Mouse (Mus musculus): Measurements from ENCODE around the gene Polr3c. TPM values are rescaled to one million over a fixed set of nuclear protein-coding genes. Genes with fewer than 3 reads are reported as not detected.
"Not testable (repeated sequence)": the region's sequence is repeated elsewhere in the genome, so short reads cannot be mapped to it uniquely, and the experiment has no call there.

Gene Polr3c
- total RNA-seq (2021): 10 to 100 TPM; 25.5 to 27.7 TPM
- long read RNA-seq, experiment 1, transcript Polr3c-201 (15 exons, 2,390 nt): major isoform, 17 of 33 reads
- long read RNA-seq, experiment 1, partial matches to known transcripts: 4 of 33 reads
- long read RNA-seq, experiment 1, other reads (novel, unspliced or antisense): 12 of 33 reads
- long read RNA-seq, experiment 2, transcript Polr3c-201 (15 exons, 2,390 nt): major isoform, 13 of 19 reads
- long read RNA-seq, experiment 2, partial matches to known transcripts: 0 of 19 reads
- long read RNA-seq, experiment 2, other reads (novel, unspliced or antisense): 6 of 19 reads

DNA sequence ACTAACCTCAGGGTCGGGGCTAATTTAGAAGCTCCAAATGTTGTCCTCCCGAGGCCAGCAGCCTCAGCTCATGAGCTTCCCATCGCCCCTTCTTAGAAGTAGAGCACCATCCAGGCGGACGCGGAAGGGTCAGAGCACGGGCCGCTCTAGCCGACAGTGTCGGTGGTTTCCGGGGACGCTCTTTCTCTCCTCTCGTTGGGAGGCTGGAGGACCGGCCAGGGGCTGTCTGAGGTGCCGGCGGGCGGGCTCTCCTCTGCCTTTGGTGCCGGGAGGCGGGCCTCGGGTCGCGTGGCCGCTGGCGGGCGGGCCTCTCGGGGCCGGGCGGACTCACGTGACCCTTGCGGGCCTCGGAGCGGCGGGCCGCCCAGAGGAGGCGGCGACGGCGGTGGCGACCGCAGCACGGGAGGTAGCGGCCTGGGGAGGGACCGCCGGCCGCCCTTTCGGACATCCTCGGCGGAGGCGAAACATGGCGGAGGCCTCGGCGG, at the start of gene Polr3c, which contains the start of gene Rnf115:
Gene Polr3c (minus strand): TSS at position 286 of the 485 bp plus-strand sequence.
Gene Rnf115 (plus strand): TSS at position 322 of the 485 bp plus-strand sequence.
- peak; percentile 93 to 94 for DNase-seq (ENCODE audit: low spot score in 2 of 2)
- intact Hi-C loops (cut with DNase I): no loop called here

DNA sequence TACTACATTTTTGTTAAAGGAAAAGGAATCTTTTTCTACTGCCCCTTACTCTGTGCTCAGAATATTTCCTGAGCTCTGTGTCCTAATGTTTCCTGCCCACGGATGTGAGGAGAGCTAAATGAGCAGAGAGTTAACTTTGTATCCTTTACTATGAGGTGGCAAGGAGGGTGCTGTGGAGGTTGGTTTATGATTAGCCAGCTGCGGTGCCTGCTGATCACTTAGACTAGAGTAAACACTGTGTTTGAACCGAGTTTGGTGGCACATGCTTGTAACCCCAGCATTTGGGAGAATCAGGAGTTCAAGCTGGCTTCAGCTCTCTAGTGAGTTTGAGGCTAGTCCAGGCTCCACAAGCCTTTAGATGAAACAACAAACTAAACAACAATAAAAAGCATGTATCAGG, 49.7 kb upstream of the Polr3c start:
- intact Hi-C loops (cut with DNase I): no loop called here
- no peak for DNase-seq (ENCODE audit: low spot score in 2 of 2)

DNA sequence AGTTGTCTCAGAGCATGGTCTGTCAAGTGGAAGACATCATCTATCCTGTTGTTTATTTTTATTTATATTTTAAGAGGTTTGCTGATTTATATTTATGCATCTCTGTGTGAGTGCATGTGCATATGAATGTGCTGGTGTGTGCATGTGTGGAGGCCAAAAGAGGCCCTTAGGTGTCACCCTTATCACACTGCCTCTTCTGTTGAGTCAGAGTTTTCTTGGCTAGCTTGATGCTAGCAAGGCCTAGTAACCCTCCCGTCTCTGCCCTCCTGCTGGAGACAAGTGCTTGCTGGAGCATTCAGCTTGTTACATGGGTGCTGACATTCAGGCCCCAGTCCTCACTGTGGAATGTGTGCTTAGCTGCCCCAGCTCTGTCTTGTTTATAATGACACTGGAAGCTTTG, 45.5 kb upstream of the Polr3c start:
- intact Hi-C loops (cut with DNase I): no loop called here
- DNase-seq (ENCODE audit: low spot score in 2 of 2): no peak

DNA sequence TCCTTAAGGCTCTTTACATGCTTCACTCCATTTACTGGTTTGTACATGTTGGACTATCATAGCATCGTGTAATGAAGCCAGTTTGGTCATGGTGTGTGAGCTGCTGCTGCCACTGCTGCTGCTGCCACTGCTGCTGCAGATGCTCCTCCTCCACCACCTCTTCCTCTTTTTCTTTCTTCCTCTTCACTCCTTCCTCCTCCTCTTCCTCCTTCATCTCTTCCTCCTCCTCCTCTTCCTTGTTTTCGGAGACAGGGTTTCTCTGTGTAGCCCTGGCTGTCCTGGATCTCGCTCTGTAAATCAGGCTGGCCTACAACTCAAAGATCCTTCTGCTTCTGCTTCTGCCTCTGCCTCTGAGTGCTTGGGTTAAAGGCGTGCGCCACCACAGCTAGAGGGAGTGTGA, 42.5 kb upstream of the Polr3c start:
- no peak for DNase-seq (ENCODE audit: low spot score in 2 of 2)
- intact Hi-C loops (cut with DNase I): no loop called here

DNA sequence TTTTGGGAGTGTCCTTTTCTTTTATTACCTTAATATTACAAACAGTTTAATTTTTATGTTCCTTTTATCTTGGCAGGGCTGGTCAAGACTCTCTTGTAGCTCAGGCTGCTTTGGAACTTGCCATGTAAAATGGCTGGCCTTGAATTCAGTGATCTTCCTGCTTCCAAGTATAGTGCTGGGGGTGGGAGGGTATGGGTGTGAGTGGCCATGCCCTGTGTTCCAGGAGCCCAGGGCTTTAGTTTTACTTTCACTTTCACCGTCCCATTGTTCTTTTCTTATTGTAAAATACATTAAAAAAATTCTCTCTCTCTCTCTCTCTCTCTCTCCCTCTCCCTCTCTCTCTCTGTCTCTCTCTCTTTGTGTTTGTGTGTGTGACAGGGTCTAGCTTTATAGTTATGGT, 37.1 kb upstream of the Polr3c start:
- intact Hi-C loops (cut with DNase I): no loop called here
- DNase-seq (ENCODE audit: low spot score in 2 of 2): no peak

DNA sequence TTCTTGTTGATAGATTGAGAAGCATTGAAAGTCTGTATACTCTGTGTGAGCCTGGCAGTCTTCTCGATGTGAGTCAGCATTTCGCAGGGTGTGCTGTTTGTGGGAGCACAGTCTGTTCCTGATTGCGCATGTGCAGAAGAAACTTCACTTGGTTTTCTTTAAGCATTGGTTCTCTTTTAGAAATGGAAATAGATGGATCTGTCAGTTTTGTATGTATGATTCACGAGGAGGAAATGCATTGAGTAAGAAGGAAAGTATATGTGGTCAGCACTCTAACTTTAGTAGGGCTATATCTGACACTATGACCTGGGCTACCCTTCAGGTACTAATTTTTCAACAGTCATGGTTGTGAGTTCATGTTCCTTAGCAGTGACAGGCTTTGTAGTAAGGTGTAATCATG, 32.3 kb upstream of the Polr3c start:
- peak; percentile 30 to 38 for DNase-seq (ENCODE audit: low spot score in 2 of 2)
- intact Hi-C loops (cut with DNase I): no loop called here

DNA sequence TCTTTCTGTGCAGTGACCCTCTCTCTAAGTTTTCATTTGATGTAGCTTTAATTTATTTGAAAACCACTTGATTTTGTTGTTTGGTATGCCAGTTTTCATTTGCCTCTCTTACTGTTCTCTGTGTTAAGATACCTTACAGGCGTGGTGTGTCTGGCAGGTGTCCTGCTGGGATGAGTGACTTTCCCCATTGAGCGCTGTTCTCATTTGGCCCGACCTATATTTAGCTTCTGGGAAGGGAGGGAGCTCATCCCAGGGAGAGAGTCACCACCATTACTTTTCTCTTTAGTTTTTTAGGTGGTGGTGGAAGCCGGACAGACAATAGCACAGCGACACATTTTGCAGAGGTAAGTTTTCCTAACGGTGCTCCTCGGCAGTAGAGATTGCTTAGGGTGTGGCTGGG, 30.3 kb upstream of the Polr3c start:
- DNase-seq (ENCODE audit: low spot score in 2 of 2): no peak
- intact Hi-C loops (cut with DNase I): no loop called here

DNA sequence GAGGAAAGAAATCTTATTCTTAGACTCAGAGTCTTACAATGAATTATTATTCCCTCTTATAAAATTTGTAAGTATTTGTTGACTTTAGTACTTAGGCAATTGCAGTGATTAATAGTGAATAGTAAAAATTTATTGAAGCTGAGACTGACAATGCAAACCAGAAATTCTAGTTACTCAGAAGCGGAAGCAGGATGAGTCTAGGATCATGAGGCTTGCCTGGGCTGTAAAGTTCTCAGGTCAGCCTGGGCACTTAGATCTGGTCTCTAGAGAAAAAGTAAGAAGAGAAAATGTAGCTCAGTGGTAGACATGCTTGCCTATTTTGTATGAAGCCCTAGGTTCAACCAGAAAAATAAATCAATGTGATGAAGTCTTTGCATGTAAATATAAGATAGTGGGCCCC, 28.5 kb upstream of the Polr3c start:
- intact Hi-C loops (cut with DNase I): no loop called here
- no peak for DNase-seq (ENCODE audit: low spot score in 2 of 2)

DNA sequence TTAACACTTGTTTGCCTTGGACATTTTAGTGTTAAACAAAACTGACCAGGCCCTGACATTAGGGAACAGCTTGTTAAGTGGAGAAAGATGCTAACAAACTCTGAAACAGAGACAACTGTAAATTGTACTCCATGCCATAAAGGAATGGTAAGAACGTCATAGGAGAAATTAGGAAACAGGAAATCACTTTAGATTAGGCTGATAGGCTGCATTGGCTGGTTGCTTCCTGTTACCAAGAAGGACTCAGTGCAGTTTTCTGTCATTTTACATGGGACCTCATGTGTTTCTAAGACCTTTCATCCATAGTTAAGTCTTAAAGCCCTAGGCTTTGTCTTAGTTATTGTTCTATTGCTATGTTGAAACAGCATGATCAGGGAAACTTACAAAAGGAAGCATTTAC, 19.4 kb upstream of the Polr3c start:
- no peak for DNase-seq (ENCODE audit: low spot score in 2 of 2)
- intact Hi-C loops (cut with DNase I): no loop called here

DNA sequence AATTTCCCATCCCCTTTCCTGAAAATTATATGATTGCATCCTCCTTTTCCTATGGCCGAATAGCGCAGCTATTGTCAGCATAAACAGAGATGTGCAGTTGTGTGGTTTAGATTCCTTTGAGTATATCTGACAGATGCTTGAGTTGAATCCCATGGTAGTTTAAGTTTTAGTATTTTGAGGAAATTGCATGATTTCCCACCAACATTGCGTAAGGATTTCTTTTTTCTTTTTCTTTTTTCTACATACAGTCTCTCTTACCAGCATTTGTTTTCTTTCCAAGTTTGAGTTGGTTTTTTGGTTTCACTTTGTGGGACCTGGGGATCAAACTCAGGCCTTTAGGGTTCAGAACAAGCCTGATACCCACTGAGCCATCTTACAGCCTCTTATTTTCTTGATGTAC, 16.9 kb upstream of the Polr3c start:
- intact Hi-C loops (cut with DNase I): no loop called here
- no peak for DNase-seq (ENCODE audit: low spot score in 2 of 2)

DNA sequence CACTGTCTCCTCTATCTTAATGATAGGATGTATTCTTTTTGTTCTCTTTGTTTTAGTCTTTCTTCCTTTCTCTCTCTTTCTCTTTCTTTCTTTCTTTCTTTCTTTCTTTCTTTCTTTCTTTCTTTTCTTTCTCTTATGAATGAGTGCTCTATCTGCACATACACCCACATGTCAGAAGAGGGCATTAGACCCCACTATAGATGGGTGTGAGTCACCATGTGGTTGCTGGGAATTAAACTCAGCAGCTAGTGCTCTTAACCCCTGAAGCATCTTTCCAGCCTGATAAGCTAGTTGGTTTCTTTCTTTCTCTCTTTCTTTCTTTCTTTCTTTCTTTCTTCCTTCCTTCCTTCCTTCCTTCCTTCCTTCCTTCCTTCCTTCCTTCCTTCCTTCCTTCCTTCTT, 12.9 kb upstream of the Polr3c start:
- DNase-seq (ENCODE audit: low spot score in 2 of 2); intact Hi-C loops (cut with DNase I): not testable (repeated sequence)

DNA sequence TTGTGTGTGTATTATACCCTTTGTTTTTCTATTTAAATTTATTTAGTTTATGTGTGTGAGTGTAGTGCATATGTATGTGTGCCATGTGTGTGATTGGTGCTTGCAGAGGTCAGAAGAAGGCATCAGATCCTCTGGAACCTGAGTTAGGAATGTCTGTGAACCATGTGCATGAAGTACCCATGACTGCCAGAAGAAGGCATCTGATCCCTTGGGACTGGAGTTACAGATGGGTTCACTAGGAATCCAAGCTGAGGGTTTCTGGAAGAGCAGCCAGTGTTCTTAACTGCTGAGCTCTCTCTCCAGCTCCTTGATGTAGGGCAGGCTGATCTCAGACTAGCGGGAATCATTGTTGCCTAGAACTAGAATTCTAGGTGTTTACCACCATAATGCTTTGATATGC, 10.6 kb upstream of the Polr3c start:
- intact Hi-C loops (cut with DNase I): no loop called here
- DNase-seq (ENCODE audit: low spot score in 2 of 2): no peak

DNA sequence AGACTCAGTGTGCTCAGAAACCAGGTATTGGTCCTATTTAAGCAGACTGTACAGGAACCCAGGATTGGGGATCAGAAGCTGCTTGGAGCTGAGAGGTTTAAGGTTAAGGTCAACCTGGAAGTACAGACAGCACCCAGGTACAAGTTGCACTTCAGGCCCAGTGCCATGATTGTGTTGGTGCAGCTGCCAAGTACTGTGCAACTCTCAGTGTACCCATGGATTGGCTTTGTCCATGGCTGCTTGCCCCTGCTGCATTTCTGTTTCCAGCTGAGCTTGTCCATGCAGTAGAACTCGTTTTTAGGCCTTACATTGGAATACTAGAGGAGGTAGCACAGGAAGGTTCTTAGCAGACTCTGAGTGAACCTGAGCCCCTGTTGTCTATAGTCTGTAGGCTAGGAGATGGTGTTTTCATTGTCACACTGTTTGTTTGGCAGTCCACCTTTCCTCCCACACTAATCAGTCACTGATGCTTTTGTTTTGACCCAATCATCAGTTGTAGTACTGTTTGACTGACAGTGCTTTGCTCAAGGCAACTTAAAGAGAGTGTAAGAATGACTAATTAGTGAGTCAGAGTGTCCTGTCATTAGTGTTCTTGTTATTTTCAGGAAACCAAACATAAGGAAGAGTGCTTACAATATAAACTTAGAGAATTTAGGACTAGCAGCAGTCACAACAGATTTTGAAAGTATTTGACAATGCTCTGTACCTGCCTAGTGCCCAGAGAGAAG, 9.7 kb upstream of the Polr3c start:
- no peak for DNase-seq (ENCODE audit: low spot score in 2 of 2)
- intact Hi-C loops (cut with DNase I): no loop called here

DNA sequence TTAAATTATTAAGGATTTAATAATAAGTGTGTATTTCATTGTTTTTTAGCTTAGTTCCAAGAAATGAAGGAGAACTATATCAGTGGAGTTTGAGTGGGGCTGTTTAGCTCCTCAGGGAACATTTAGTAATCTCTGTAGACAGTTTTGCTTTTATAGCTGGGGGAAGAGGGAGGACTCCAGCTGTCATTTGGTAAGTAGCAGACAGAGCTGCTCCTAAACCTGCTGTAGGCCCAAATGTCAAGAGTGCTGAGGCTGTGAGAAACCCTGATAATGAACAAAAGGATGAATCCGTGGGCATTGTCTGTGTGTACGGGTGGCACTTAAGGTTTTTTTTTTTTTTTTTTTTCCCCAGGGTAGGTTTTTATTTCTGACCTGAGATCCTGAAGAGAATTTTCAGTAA, 7.8 kb upstream of the Polr3c start:
- no peak for DNase-seq (ENCODE audit: low spot score in 2 of 2)
- intact Hi-C loops (cut with DNase I): no loop called here

DNA sequence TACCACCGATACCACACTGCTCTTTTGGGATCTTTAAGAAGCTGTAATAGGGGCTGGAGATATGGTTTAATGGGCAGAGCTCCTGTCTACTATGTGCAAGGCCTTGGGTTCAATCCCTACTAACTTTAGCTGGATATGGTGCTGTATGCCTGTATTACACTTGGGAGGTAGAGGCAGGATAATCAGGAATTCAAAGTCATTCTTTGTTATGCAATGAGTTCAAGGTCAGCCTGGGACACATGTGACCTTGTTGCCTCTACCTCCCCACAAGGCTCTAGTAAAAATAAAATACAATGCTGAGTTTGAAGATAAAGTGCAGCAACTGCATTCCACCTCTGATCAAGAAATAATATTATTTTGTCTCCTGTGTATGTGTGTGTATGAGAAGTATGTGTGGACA, 6.6 kb upstream of the Polr3c start:
- DNase-seq (ENCODE audit: low spot score in 2 of 2): no peak
- intact Hi-C loops (cut with DNase I): no loop called here

DNA sequence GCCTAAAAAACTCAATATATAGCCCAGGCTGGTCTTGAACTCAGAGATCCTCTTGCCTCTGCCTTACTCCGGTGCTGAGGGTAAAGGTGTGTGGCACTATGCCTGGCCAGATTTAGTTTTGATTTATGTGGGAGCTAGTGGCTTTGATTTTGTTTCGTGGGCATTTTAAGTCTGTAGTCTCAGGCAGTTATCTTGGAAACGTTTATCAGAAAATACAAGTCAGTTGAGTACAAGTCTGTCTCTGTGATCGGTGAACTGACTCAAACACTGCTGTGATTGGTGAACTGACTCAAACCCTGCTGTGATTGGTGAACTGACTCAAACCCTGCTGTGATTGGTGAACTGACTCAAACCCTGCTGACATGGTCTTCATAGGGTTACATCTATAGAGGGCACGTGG, 3.4 kb upstream of the Polr3c start:
- no peak for DNase-seq (ENCODE audit: low spot score in 2 of 2)
- intact Hi-C loops (cut with DNase I): no loop called here

DNA sequence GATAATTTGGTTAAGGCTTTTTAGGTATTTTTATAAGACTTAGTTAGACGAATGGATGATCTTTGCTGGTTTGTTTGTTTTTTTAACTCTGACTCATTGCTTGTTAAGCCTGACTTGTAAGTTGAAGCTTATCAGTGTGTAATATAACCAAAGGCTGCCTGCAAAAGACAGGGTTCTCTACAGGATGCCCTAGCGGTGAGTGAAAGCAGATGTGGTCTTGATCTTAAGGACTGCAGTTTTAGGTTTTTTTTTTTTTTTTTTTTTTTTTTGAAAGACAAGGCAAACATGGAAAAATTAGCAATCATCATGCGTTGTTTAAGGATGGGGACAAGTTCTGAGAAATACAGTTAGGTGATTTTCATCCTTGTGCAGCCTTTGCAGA, 2.0 kb upstream of the Polr3c start:
- intact Hi-C loops (cut with DNase I): no loop called here

DNA sequence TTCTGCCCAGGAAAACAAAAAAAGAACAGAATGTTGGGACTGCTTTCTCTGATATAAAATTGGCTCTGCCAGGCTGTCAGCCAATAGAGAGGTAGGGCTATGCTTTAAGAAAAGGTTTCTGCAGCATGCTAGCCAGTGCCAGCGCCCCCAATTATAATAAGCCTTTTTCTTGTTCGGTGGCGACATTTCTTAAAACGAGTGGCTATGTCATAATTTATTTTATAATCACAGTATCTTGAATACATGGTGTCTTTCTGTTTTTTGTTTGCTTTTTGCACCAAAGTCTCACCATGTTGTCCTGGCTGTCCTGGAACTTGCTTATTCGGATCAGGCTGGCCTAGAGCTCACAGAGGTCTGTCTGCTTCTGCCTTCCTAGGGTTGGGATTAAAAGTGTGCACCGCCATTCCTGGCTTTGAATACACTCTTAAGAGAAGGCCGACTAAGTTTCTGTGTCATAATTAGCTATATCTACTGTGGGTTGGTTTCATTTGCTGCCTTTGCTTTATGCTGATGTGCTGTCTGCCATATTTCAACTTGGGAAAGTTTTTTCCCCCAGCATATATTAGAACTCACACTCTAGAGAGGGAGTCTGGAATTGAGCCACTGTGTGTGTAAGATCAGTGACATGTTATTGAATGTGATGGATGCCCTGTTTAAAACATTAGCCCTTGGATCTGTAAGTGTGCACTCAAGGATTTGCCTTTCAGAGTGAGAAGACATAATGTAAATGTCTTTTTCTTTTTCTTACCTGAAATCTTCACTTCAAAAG, 1.4 kb upstream of the Polr3c start:
- no peak for DNase-seq (ENCODE audit: low spot score in 2 of 2)
- intact Hi-C loops (cut with DNase I): no loop called here

More for the DNA sequence above, 2.0 kb upstream of the Polr3c start:
- no peak for DNase-seq (ENCODE audit: low spot score in 2 of 2)

DNA sequence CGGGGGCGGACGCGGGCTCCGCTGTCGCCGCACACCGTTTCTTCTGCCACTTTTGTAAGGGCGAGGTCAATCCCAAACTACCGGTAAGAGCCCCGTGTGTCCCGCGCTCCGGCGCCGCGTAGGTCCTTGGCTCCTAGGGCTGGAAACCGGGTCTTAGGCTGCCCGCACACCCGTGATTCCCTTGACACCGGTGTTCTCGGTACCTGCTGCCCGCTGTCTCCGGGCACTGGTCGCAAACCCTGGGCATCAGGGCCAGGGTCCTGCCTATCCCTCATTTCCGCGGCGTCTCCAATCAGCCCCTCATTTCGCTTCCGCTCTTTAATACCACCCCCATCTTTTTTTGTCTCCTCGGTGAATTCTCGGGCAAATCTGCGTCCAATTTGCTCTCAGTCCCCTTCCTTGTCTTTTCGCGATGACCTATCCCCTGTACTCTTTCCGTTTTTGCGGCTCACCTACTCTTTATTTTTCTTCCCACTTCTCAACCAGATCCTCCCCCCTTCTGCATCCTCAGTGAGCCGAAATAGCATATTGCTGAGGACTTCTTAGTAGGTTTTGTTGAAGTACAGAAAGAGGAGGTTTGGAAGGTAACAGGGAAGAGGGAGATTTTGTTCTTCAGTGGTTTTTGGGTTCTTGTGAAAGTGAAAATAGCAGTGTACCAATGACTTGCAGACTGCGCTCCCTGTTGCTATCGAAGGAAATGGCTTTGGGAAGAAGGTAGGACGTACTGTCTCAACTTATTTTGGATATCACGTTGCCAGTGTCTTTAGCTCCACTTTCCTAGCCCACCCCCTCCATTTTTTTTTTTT, 603 bp upstream of the Polr3c start:
- intact Hi-C loops (cut with DNase I): no loop called here
- peak; percentile 42 to 49 for DNase-seq (ENCODE audit: low spot score in 2 of 2)

DNA sequence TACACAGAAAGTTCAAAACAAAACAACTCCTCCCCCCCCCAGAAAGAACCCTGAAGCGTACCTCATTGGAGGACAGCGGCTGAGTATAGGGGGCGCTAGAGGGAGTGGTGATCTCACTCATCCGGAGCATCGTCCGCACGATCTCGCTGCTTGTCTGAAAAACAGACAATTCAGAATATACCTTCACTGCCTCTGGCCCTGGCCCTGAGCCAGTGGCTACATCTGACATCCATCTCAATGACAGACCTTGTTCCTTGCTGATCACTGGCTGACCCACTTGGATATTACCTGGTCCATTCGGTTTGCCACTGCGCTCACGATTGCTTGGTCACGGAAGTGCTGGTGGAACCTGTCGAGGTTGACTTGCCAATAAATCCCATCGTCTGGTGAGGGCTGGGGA, 8.3 kb downstream of the Polr3c start:
- peak; percentile 49 to 73 for DNase-seq (ENCODE audit: low spot score in 2 of 2)
- intact Hi-C loops (cut with DNase I): no loop called here

All from left cerebral cortex, postnatal 14 days (tissue).